In the genomic region with DNA sequence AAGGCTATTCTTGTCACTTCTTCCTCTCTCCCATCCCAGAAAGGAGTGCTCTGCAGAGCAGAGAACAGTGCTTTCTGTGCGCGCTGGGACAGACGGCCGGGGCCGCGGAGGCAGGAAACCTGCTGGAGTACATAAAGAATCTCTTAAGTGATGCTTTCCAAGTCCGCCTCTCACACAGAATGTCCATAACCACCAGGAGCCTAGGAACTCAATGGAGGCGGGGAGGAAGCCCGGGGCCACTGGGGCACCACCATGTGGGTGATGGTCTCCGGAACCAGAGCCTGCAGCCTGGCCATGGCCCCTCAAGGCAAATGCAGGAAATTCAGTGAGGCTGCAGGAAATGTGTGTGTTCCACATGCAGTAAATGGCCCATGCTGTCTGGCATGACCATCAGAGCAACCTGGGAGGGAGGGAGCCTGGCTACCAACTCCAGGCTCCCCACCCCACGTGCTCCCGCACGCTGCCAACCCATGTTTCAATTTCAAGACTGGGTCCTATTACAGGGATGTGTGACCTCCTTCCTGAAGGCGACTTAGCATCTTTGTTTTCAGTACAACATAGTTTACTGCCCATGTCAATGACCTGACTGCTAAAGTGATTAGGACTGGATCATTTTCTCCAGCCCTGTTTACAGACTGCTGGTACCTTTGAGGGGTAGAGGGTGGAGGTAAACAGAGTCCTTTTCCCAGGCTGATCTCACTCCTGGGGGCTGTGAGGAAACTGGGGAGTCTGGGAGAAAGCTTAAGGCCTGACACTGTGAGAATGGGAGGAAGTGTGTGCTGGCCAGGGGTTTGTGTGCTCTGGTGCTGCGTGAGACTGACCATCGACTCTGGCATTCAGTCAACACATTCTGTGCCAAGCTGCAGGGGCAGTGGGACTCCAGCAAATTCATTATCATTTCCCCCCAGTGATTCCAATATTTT, we compare ENCODE assay signal across 11 mouse cellular contexts. TPM values are rescaled to one million over a fixed set of nuclear protein-coding genes. Genes with fewer than 3 reads are reported as not detected.
DNase-seq lines count a peak whose midpoint lies in the region; ATAC-seq lines count a peak whose summit lies in the region.
"Had no signal": no experiment of that assay in that cellular context is flagged by ENCODE, and none has a peak within 500 bp of the region (broad histone marks: within the 10 kb centered on the region; RNA-seq: fewer than 3 reads in every experiment).

No protein-coding gene starts in this region.

- H3K27ac ChIP-seq in embryonic facial prominence, embryonic 15.5 days (replicated peaks): peak overlapping the region; percentile 12; the same call in 1 of the 2 replicates
- peak overlapping the region; percentile 64 for H3K27ac ChIP-seq in heart, embryonic 16.5 days (ENCODE audit: low read length)

- H3K4me1 ChIP-seq in embryonic facial prominence, embryonic 15.5 days: no peaks in the 10 kb centered on the region
- peaks cover 15% of the 10 kb centered on the region for H3K4me1 ChIP-seq in heart, embryonic 16.5 days (ENCODE audit: control insufficient read depth, insufficient read depth, low read length)

- H3K27me3 ChIP-seq in embryonic facial prominence, embryonic 15.5 days: no peaks in the 10 kb centered on the region
- no peaks in the 10 kb centered on the region for H3K27me3 ChIP-seq in heart, embryonic 16.5 days (ENCODE audit: control insufficient read depth, insufficient read depth, low read length)

- H3K9ac ChIP-seq in embryonic facial prominence, embryonic 15.5 days: no peak overlapping the region
- H3K9ac ChIP-seq in heart, embryonic 16.5 days (ENCODE audit: low read length): 0 out of 2 replicates have a peak overlapping the region, but pooled peaks have one; percentile 8

- H3K9me3 ChIP-seq in embryonic facial prominence, embryonic 15.5 days (replicated peaks): no peaks in the 10 kb centered on the region
- H3K9me3 ChIP-seq in heart, embryonic 16.5 days (replicated peaks; ENCODE audit: control insufficient read depth, low read length): no peaks in the 10 kb centered on the region

- H3K4me3 ChIP-seq in embryonic facial prominence, embryonic 15.5 days (replicated peaks): no peak overlapping the region
- H3K4me3 ChIP-seq in heart, embryonic 16.5 days (ENCODE audit: low read length): no peak overlapping the region

- WGBS in embryonic facial prominence, embryonic 15.5 days: 40% methylated on average over 16 of the region's 16 CpGs
- WGBS in heart, embryonic 16.5 days: 48% methylated on average over 16 of the region's 16 CpGs

- peak; percentile 52 to 82 for DNase-seq in layer of hippocampus, adult 18-20 months (ENCODE audit: low spot score in 2 of 2)
- no peak for DNase-seq in layer of hippocampus, postnatal 10 days (ENCODE audit: low spot score in 2 of 2)
- DNase-seq in lung, postnatal 10 days: peak; percentile 78
- no peak for DNase-seq in cerebellum, adult 9-10 months
- DNase-seq in cerebellum, postnatal 10 days: no peak
- no peak for DNase-seq in natural killer cell, adult 2 months (ENCODE audit: low spot score in 2 of 2)
- DNase-seq: cerebellum, adult 11 months had no signal

- 0 out of 2 replicates have a peak, but pooled peaks have one; percentile 37 for ATAC-seq in embryonic facial prominence, embryonic 15.5 days (ENCODE audit: insufficient number of reproducible peaks, low FRiP score, low TSS enrichment, low read depth)
- peak; percentile 75 for ATAC-seq in heart, embryonic 16.5 days (replicated peaks; ENCODE audit: extremely low read depth, insufficient read depth, low FRiP score)
- ATAC-seq: hindbrain, embryonic 16.5 days had no signal

- H3K4me2 ChIP-seq in embryonic facial prominence, embryonic 15.5 days (replicated peaks): no peak overlapping the region
- H3K4me2 ChIP-seq in heart, embryonic 16.5 days (ENCODE audit: low read depth, low read length): no peak overlapping the region

- peaks cover 28% of the 10 kb centered on the region for H3K36me3 ChIP-seq in embryonic facial prominence, embryonic 15.5 days
- H3K36me3 ChIP-seq in heart, embryonic 16.5 days (ENCODE audit: control insufficient read depth, insufficient read depth): peaks cover 20% of the 10 kb centered on the region

RNA-seq across cellular contexts. Expression of a gene that starts 11.5 kb away (rescaled TPM):
- total RNA-seq in layer of hippocampus, adult 18-20 months (2021): 1,000 to 10,000 TPM; 1,389 to 1,431 TPM
- total RNA-seq in layer of hippocampus, postnatal 10 days (2021): 1,000 to 10,000 TPM; 1,327 to 1,522 TPM
- 931 and 958 TPM in 2 replicates for polyA plus RNA-seq in embryonic facial prominence, embryonic 15.5 days (2015; fragmentation: Nextera tagmentation; extraction: Ambion mirVana)
- polyA plus RNA-seq in heart, embryonic 16.5 days (2015; fragmentation: Nextera tagmentation; extraction: Ambion mirVana): 654 and 659 TPM in 2 replicates

RNA-seq across cellular contexts. Expression of a gene that starts 12.2 kb away (rescaled TPM):
- 100 to 1,000 TPM; 143 to 144 TPM for total RNA-seq in layer of hippocampus, adult 18-20 months (2021)
- total RNA-seq in layer of hippocampus, postnatal 10 days (2021): 100 to 1,000 TPM; 126 to 135 TPM
- polyA plus RNA-seq in embryonic facial prominence, embryonic 15.5 days (2015; fragmentation: Nextera tagmentation; extraction: Ambion mirVana): 202 and 212 TPM in 2 replicates
- polyA plus RNA-seq in heart, embryonic 16.5 days (2015; fragmentation: Nextera tagmentation; extraction: Ambion mirVana): 128 and 154 TPM in 2 replicates

RNA-seq across cellular contexts. Expression of a gene that starts 33.7 kb away (rescaled TPM):
- 1 to 10 TPM; 5.6 to 6.1 TPM for total RNA-seq in layer of hippocampus, adult 18-20 months (2021)
- 10 to 100 TPM in 1 of 2 experiments, 1 to 10 TPM in 1; 8.6 to 14.0 TPM for total RNA-seq in layer of hippocampus, postnatal 10 days (2021)
- 72.5 and 73.3 TPM in 2 replicates for polyA plus RNA-seq in embryonic facial prominence, embryonic 15.5 days (2015; fragmentation: Nextera tagmentation; extraction: Ambion mirVana)
- polyA plus RNA-seq in heart, embryonic 16.5 days (2015; fragmentation: Nextera tagmentation; extraction: Ambion mirVana): 61.8 and 66.7 TPM in 2 replicates

RNA-seq across cellular contexts. Expression of a gene that starts 51.3 kb away (rescaled TPM):
- not detected for total RNA-seq in layer of hippocampus, adult 18-20 months (2021)
- under 1 TPM in 1 of 2 experiments, not detected in 1; 0.23 TPM for total RNA-seq in layer of hippocampus, postnatal 10 days (2021)
- not detected in 2 replicates for polyA plus RNA-seq in embryonic facial prominence, embryonic 15.5 days (2015; fragmentation: Nextera tagmentation; extraction: Ambion mirVana)
- polyA plus RNA-seq in heart, embryonic 16.5 days (2015; fragmentation: Nextera tagmentation; extraction: Ambion mirVana): not detected in 2 replicates
- total RNA-seq: megakaryocyte progenitor cell, adult 5-6 weeks had no signal
- polyA plus RNA-seq: hindbrain, embryonic 16.5 days had no signal

RNA-seq across cellular contexts. Expression of a gene that starts 53.9 kb away (rescaled TPM):
- not detected for total RNA-seq in layer of hippocampus, adult 18-20 months (2021)
- total RNA-seq in layer of hippocampus, postnatal 10 days (2021): not detected
- 0.07 TPM in 1 of 2 replicates, not detected in the other for polyA plus RNA-seq in embryonic facial prominence, embryonic 15.5 days (2015; fragmentation: Nextera tagmentation; extraction: Ambion mirVana)
- polyA plus RNA-seq in heart, embryonic 16.5 days (2015; fragmentation: Nextera tagmentation; extraction: Ambion mirVana): not detected in 2 replicates
- total RNA-seq: megakaryocyte progenitor cell, adult 5-6 weeks had no signal
- polyA plus RNA-seq: hindbrain, embryonic 16.5 days had no signal

Comparison
In these comparisons a context has a peak if more than half of its experiments do, and no peak if none do; other contexts are left out.
1. DNase-seq: peak in layer of hippocampus, adult 18-20 months (2 of 2) and lung, postnatal 10 days (single experiment); none in layer of hippocampus, postnatal 10 days (0 of 2), cerebellum, adult 9-10 months (single experiment), cerebellum, postnatal 10 days (0 of 2) and natural killer cell, adult 2 months (0 of 2).